Mouse (Mus musculus): ENCODE results near the gene Grid1. TPM values are rescaled to one million over a fixed set of nuclear protein-coding genes. Genes with fewer than 3 reads are reported as not detected.

The Grid1 gene
- polyA plus RNA-seq, 1 experiment from 2014 or later = not detected

DNA sequence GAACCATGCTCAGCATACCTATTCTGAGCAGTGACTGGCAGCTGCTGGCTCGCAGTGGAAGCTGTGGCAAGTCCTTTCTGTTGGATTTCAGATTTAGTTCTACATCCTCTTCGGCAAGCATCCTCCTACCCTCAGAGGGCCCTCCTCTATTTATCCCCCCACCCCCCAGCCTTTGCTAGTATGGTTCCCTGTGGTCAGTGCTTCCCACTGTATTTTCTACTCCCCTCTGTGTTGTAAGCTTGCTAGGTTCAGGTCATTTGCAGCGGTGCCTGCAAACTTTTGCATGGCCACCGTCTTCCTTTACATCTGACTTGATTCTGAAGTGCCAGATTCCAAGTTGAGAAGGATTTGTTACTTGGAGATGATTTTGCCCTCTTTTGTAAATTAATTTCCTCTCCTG, 378.5 kb downstream of the Grid1 start:
- ATAC-seq (no peak), DNase-seq (ENCODE audit: low read depth, low spot score) (no peak)
- no peaks in the 10 kb centered on the region for H3K27me3 ChIP-seq
- in situ Hi-C loops (cut with MboI; ENCODE audit: low pct_unique_long_range_greater_than_20kb) = no loop called here
- TF ChIP-seq CTCF (IDR thresholded peaks at IDR 0.05) = no peak
- ChIA-PET POLR2A (no interaction called here), CTCF (no interaction called here)

- DNase-seq (ENCODE audit: low read depth, low spot score) (no peak), ATAC-seq (no peak)
- in situ Hi-C loops (cut with MboI; ENCODE audit: low pct_unique_long_range_greater_than_20kb) = no loop called here
- TF ChIP-seq CTCF (IDR thresholded peaks at IDR 0.05) = no peak
- ChIA-PET POLR2A (no interaction called here), CTCF (no interaction called here)
- H3K27me3 ChIP-seq = no peaks in the 10 kb centered on the region
Measured at GRCm38 (mm10) chr14:35198899-35199298, 379.0 kb downstream of the Grid1 start.

GRCm38 (mm10) chr14:35209444-35209843, 389.5 kb downstream of the Grid1 start:
- no peak for DNase-seq (ENCODE audit: low read depth, low spot score)
- CTCF ChIA-PET = no interaction called here
- no peak for TF ChIP-seq CTCF (IDR thresholded peaks at IDR 0.05)

GRCm38 (mm10) chr14:35219021-35219420, 399.1 kb downstream of the Grid1 start:
- no peaks in the 10 kb centered on the region for H3K27me3 ChIP-seq
- in situ Hi-C loops (cut with MboI; ENCODE audit: low pct_unique_long_range_greater_than_20kb) = no loop called here
- CTCF ChIA-PET = no interaction called here
- no peak for TF ChIP-seq CTCF (IDR thresholded peaks at IDR 0.05)
- DNase-seq (ENCODE audit: low read depth, low spot score) (no peak), ATAC-seq (no peak)
- POLR2A ChIA-PET = no interaction called here

More at GRCm38 (mm10) chr14:35209444-35209843, 389.5 kb downstream of the Grid1 start:
- POLR2A ChIA-PET = no interaction called here
- no peak for ATAC-seq
- in situ Hi-C loops (cut with MboI; ENCODE audit: low pct_unique_long_range_greater_than_20kb) = no loop called here
- H3K27me3 ChIP-seq = no peaks in the 10 kb centered on the region

GRCm38 (mm10) chr14:35222196-35222595, 402.3 kb downstream of the Grid1 start:
- ATAC-seq = no peak
- ChIA-PET POLR2A (no interaction called here), CTCF (no interaction called here)
- DNase-seq (ENCODE audit: low read depth, low spot score) = no peak
- TF ChIP-seq CTCF (IDR thresholded peaks at IDR 0.05) = no peak
- in situ Hi-C loops (cut with MboI; ENCODE audit: low pct_unique_long_range_greater_than_20kb) = no loop called here
- H3K27me3 ChIP-seq = no peaks in the 10 kb centered on the region

DNA sequence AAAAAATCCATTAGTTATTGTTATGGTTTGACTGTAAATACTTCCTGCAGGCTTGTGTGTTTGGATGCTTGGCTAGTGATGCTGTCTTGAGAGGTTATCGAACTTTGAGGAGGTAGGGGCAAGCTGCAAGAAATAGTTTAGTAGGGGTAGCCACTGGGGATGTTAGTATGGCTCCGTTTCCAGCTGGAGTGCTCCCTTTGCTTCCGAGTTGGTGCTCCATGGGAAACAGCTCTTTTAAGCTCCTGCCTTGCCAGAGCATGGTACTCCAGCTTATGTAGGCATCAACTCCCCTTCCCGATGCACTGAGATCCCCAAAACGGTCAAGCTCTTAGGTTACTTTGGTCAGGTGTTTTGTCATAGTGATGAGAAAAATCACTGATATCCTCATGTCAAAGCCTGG, 407.7 kb downstream of the Grid1 start:
- H3K27me3 ChIP-seq = no peaks in the 10 kb centered on the region
- DNase-seq (ENCODE audit: low read depth, low spot score) (no peak), ATAC-seq (no peak)
- TF ChIP-seq CTCF (IDR thresholded peaks at IDR 0.05) = no peak
- POLR2A ChIA-PET = no interaction called here
- CTCF ChIA-PET = interaction anchor here (1.7 kb wide), 1 partner anchor 10 kb away, joined by 5 read pairs; no protein-coding TSS in a partner anchor
- in situ Hi-C loops (cut with MboI; ENCODE audit: low pct_unique_long_range_greater_than_20kb) = loop anchor here (25.0 kb wide), 1 partner anchor 90 kb away; no protein-coding TSS in a partner anchor

DNA sequence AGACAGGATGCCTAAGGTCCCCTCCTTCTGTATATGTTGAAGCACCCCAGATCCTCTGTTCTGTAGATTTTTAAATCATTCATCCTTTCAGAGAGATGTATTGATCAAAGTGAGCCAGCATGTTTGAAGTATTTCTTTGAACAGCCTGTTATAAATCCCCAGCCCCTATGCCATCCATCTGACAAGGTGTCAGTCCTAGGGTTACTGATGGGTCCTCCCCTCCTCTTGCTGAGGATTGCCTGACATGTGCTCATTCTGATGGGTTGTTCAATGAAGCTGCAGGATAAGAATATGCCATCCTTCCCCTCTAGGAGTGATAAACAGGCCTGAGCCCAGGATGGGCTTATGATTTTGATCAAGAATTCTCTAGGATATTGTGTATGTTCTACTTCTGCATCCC, 411.5 kb downstream of the Grid1 start:
- in situ Hi-C loops (cut with MboI; ENCODE audit: low pct_unique_long_range_greater_than_20kb) = loop anchor here (25.0 kb wide), 1 partner anchor 94 kb away; no protein-coding TSS in a partner anchor
- DNase-seq (ENCODE audit: low read depth, low spot score) = no peak
- POLR2A ChIA-PET = no interaction called here
- TF ChIP-seq CTCF (IDR thresholded peaks at IDR 0.05) = no peak
- no peaks in the 10 kb centered on the region for H3K27me3 ChIP-seq
- ATAC-seq = no peak
- CTCF ChIA-PET = no interaction called here

DNA sequence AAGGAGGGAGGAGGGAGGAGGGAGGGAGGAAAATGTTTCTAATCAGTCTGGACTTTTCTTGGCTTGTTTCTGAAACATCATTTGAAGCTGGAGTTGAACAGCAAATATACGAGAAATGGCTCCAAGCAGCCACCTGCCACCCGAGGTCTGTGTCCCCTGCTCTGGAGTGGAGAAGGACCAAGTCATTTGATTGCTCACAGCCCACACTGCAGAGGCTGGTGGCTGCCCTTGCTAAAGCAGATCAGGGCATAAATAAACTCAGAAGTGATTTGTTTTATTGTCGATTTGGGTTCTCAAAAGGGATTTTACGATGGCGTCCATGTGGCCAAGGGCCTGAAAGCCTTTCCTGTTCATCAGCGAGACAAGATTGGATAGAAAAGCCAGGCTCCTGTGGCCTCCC, 423.0 kb downstream of the Grid1 start:
- TF ChIP-seq CTCF (IDR thresholded peaks at IDR 0.05) = no peak
- DNase-seq (ENCODE audit: low read depth, low spot score) (no peak), ATAC-seq (no peak)
- CTCF ChIA-PET = no interaction called here
- in situ Hi-C loops (cut with MboI; ENCODE audit: low pct_unique_long_range_greater_than_20kb) = loop anchor here (25.0 kb wide), 1 partner anchor 106 kb away; no protein-coding TSS in a partner anchor
- POLR2A ChIA-PET = no interaction called here
- no peaks in the 10 kb centered on the region for H3K27me3 ChIP-seq

GRCm38 (mm10) chr14:35244776-35245548, 425.1 kb downstream of the Grid1 start:
- in situ Hi-C loops (cut with MboI; ENCODE audit: low pct_unique_long_range_greater_than_20kb) = loop anchor here (25.0 kb wide), 1 partner anchor 108 kb away; no protein-coding TSS in a partner anchor
- DNase-seq (ENCODE audit: low read depth, low spot score) = no peak
- no peak for ATAC-seq
- no peaks in the 10 kb centered on the region for H3K27me3 ChIP-seq
- no peak for TF ChIP-seq CTCF (IDR thresholded peaks at IDR 0.05)
- CTCF ChIA-PET = no interaction called here
- POLR2A ChIA-PET = no interaction called here

GRCm38 (mm10) chr14:35250412-35250811, 430.5 kb downstream of the Grid1 start:
- CTCF ChIA-PET = no interaction called here
- no peak for DNase-seq (ENCODE audit: low read depth, low spot score)
- POLR2A ChIA-PET = no interaction called here
- in situ Hi-C loops (cut with MboI; ENCODE audit: low pct_unique_long_range_greater_than_20kb) = no loop called here
- TF ChIP-seq CTCF (IDR thresholded peaks at IDR 0.05) = no peak
- no peaks in the 10 kb centered on the region for H3K27me3 ChIP-seq
- no peak for ATAC-seq

GRCm38 (mm10) chr14:35254477-35254876, 434.6 kb downstream of the Grid1 start:
- ATAC-seq (no peak), DNase-seq (ENCODE audit: low read depth, low spot score) (no peak)
- H3K27me3 ChIP-seq = no peaks in the 10 kb centered on the region
- TF ChIP-seq CTCF (IDR thresholded peaks at IDR 0.05) = no peak
- in situ Hi-C loops (cut with MboI; ENCODE audit: low pct_unique_long_range_greater_than_20kb) = no loop called here
- ChIA-PET CTCF (no interaction called here), POLR2A (no interaction called here)

GRCm38 (mm10) chr14:35270260-35270659, 450.4 kb downstream of the Grid1 start:
- POLR2A ChIA-PET = no interaction called here
- H3K27me3 ChIP-seq = no peaks in the 10 kb centered on the region
- ATAC-seq (no peak), DNase-seq (ENCODE audit: low read depth, low spot score) (no peak)
- in situ Hi-C loops (cut with MboI; ENCODE audit: low pct_unique_long_range_greater_than_20kb) = no loop called here
- CTCF ChIA-PET = no interaction called here
- no peak for TF ChIP-seq CTCF (IDR thresholded peaks at IDR 0.05)

Measured in Patski (cell line).